Mouse (Mus musculus) megakaryocyte, embryonic 14.5 days (primary cell): ENCODE results near the gene Sema4d.

Source experiments
- FLI1 ChIP-seq: IDR thresholded peaks from 2 replicates; pipeline ENCODE4 v1.6.1; 2012; ENCODE audit warnings: low read length, inconsistent platforms, mixed read lengths
- GATA1 ChIP-seq: IDR thresholded peaks from 3 replicates; pipeline ENCODE4 v1.6.1; 2012; ENCODE audit warnings: mixed read lengths, low read length, inconsistent platforms, borderline replicate concordance

GRCm38 (mm10) chr13:51770647-51771427 lies 22.7 kb downstream of the Sema4d start:
- TF ChIP-seq FLI1: no peak
- TF ChIP-seq GATA1: no peak
